Mouse (Mus musculus) mature B cell (primary cell): ENCODE data around the gene Cldn22.

Source experiments
- in situ Hi-C: fragments of 300-500 bp; cut with MboI; formaldehyde crosslinking; loops from 2 replicates; pipeline ENCODE4 v1.14.3; 2019

Gene Cldn22

GRCm38 (mm10) chr8:47832616-47833015 is 8.3 kb downstream of the Cldn22 start:
- in situ Hi-C loops, result no loop called here

- in situ Hi-C loops, result no loop called here
Measured at GRCm38 (mm10) chr8:47833944-47834343, 9.7 kb downstream of the Cldn22 start.

DNA sequence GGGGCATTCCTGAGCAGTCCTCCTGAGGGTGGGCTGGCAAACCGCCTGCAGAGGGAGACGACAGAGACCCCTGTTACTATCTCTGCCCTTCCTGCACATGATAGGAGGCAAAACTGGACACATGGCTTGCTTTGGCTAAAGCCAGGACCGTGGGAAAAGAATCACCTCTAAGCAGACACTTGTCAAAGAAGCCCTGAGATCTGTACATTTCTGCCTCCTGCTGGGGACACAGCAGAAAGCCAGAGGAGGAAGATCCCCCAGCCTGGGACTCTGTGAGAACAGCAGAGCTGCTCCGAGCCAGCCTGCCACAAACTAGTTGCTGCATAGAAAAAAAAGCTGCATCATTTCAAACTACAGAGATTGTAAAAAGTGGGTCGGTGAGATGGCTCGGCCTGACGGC is 18.8 kb downstream of the Cldn22 start:
- in situ Hi-C loops, result no loop called here

- in situ Hi-C loops, result no loop called here
Measured at GRCm38 (mm10) chr8:47843651-47844050, 19.4 kb downstream of the Cldn22 start.

DNA sequence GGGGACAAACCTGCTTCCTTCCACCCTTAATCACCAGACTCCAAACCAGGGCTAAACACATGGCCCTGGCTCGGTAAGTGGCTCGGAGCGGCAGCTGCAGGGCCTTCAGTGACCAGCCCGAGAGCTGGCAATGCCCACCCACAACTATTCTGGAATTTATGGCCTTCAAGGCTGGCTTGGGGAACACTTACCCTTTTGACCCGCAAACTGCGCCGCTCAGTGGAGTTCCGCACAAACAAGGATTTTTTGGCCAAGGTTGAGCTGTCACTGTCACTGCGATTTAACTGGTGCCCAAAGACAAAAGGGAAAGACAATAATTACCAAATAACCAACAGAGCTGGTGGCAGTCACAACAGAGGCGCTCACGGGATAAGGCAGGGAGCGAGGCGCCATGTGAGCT is 21.7 kb downstream of the Cldn22 start:
- in situ Hi-C loops, result no loop called here

DNA sequence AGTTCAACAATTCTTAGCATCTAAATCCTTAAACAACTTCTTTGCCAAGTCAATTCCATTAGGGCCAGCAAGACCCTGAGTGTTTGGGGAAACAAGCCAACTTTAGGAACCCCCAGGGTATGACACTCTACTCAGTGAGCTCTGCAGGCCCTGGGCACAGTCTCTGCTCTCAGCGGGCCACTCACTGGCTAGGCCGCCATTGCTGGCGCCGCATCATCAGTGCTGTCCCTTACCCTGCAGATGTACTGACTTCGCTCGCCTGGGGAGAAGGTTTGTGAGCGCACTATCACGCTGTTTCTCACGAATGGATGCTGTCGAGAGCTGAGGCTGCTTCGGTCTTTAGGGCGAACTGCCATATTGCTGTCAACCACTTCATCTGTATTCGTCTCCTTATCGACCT is 22.9 kb downstream of the Cldn22 start:
- in situ Hi-C loops, result no loop called here

DNA sequence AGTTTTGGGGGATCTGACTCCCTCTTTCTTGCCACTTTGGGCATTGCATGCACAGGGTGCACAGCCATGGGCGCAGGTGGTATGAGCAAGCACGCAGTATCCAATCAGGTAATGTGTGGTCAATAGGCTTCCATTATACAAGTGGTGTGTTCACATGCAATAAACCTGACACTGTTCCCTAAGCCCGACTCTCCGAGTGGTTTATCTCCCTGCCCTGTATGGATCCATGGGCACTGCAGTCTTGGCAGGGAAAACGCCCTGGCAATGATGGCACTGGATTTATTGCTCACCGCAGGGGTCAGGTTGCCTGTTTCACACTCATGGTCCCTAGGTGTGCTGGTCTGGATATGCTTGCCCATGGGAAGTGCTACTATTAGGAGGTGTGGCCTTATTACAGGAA is 23.6 kb downstream of the Cldn22 start:
- in situ Hi-C loops, result no loop called here

DNA sequence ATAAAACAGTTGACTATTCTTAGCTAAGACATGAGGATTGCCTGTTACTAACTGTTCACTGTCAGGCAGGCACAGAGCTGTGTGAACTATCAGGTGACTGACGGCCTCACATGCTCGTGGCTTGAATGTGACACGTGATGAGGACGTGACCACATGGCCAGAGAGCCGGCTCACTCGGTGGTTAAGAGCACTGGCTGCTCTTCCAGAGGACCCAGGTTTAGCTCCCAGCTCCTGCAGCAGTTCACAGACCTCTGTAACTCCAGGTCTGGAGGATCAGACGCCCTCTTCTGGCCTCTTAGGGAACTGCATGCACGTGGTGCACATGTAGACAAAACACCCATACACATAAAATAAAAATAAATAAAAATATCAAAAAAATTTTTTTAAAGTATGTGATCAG is 25.6 kb downstream of the Cldn22 start:
- in situ Hi-C loops, result no loop called here

DNA sequence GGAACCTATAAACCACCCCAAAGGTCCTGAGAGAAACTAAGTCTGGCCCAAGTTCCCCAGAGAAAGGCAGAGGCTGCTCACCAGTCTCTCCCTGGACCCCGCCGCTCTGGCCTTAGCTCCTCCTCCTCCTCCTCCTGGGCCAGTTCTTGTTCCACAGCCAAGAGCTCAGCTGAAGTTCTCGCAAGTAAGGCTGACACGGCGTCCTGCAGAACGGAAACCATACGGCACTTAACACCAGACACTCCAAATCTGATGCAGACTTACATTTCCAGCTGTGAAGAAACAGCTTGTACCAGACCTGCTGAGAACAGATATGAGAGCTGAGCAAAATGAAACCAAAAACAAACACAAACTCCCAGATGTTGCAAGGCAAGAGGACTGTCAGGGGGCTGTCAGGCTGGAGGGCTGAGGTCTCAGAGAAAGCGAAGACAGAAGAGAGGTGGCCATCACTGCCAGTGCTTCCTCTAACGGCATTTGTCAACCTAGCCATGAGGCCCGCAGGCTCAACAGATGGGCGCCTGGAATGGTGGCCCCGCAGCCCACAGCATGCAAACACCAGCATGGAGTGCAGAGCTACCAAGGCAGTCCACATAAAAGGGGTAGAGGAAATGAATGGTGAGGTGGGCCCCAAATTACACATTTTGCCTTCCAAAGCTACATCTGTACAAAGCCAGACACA is 27.7 kb downstream of the Cldn22 start:
- in situ Hi-C loops, result no loop called here

DNA sequence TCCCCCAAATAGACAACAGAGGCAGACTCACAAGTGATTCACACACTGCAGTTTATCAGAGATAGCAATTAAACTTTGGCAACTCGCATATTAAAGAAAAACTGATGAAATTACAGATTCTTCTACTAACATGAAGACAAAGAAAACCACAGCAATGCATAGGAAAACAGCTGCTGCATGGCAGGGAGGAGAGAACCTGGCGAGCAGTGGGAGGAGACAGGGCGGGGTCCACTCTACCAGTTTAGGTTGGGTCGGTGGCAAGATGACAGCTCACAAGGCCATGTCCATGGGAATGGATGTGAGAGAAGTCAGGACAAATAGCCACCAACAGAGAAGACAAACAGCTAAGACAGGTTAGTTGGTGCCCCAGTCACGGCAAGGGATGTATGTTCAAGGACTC is 28.5 kb downstream of the Cldn22 start:
- in situ Hi-C loops, result no loop called here

DNA sequence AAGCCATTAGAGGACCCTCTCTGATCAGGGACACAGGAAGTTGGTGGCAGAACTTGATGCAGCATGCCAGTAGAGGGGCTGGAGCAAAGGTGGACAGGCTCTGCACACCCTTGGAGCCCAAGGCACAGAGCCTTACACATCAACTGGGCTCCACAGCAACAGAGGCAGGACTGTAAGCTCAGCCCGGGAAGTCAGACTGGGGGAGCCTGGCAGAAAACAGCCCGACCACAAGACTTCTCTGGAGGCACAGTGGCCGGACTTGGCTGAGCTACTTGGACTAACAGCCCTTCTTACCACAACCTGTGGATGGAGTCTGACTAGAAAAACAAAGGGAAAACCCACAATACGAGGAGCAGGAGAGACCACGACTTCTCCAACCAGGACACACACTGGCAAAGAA is 29.1 kb downstream of the Cldn22 start:
- in situ Hi-C loops, result no loop called here

DNA sequence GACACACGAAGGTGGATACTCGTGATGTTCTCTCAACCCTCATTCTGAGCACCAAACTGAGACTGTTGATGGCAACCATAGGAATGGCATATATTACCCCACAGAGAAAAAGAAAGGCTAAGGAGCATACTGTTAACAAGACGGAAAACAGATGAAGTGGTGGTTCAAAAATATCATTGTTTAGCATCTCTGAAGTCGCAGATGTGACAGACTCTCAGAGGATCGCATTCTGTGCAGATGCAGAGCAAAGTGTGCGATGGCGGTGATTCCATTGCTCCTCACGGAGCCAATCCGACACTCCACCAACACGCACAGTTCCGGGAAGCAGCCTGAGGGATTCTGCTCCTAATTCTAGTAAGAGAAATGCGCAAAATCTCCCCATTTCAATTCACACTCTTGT is 35.0 kb downstream of the Cldn22 start:
- in situ Hi-C loops, result no loop called here

DNA sequence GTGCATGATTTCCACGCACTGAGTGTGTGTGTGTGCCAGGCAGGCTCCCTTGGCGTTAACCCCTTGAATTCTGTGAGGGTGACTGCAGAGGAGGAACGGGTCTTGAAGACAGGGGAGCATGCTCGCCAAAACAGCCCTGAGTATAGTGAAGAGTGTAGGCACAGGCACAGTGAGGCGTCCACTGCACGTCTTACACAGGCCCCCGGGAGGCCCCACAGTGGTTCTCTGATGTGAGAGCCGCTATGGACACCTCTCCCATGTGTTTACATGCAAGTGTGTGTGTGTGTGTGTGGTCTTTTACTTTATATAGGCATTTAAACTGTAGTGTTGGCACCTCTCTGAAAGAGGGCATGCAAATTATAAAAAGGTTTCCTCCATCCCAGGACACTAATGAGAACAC is 42.3 kb downstream of the Cldn22 start:
- in situ Hi-C loops, result no loop called here

- in situ Hi-C loops, result no loop called here
Measured at GRCm38 (mm10) chr8:47867067-47867466, 42.8 kb downstream of the Cldn22 start.

DNA sequence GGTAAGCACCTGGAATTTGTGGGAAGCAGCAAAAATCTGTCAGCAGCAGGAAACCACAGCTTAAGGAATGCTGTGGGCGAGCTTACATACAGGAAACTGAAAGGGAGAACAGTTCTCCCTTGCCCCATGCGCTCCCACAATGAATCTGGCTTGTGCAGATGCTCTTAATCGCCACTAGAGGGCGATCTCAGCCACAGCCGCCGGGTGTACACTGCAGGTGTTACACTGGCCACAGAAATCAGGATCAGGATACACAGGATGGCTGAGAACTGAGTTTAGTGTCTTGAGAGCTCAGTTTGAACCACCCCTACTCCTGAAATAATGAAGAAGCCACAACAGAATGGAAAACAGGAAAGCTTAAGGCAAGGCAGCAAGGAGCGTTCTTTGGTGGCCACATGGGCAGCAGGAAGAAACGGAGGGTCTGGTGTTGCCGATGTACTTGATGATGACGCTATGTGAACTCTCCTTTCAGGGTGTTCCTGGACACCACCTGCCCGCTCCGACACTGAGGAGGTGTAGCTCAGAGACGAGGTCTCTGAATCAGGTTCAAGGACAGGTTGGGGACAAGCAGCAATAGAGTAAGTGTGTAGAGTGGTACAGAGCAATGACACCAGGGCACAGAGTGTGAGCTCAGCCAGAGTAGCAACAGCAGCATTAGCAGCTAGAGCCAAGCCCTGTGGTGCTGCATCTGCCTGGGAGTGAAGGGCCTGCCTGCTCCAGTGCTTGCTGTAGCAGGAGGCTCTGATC is 48.3 kb downstream of the Cldn22 start:
- in situ Hi-C loops, result loop anchor here (10.0 kb wide), 1 partner anchor 82 kb away; no protein-coding TSS in a partner anchor

- in situ Hi-C loops, result loop anchor here (10.0 kb wide), 1 partner anchor 80 kb away; no protein-coding TSS in a partner anchor
Measured at GRCm38 (mm10) chr8:47874497-47875178, 50.4 kb downstream of the Cldn22 start.
